Mouse (Mus musculus): ENCODE results near the gene Gpr153. TPM values are rescaled to one million over a fixed set of nuclear protein-coding genes. Genes with fewer than 3 reads are reported as not detected.

Gene Gpr153
- polyA plus RNA-seq, 1 experiment from 2014 or later = 0.58 TPM

GRCm38 (mm10) chr4:152250615-152251014 lies 23.4 kb upstream of the Gpr153 start:
- Histone ChIP-seq H3K4me1 (ENCODE audit: insufficient read depth) (no peaks in the 10 kb centered on the region), H3K27me3 (ENCODE audit: insufficient read depth, low read length) (no peaks in the 10 kb centered on the region), H3K9me3 (ENCODE audit: low read length) (no peaks in the 10 kb centered on the region), H3K36me3 (replicated peaks; ENCODE audit: insufficient read depth, low read length) (no peaks in the 10 kb centered on the region), H3K9ac (replicated peaks) (no peak overlapping the region), H3K4me3 (ENCODE audit: low read depth, low read length) (no peak overlapping the region), H3K4me2 (ENCODE audit: low read depth, low read length) (no peak overlapping the region), H3K27ac (ENCODE audit: low read depth) (no peak overlapping the region)
- no peak for ATAC-seq
- TF ChIP-seq EP300 (IDR thresholded peaks at IDR 0.05; ENCODE audit: low read depth) (no peak), CTCF (IDR thresholded peaks at IDR 0.05; ENCODE audit: low read depth) (no peak)
- no peak for DNase-seq
- WGBS (ENCODE audit: insufficient replicate concordance) = 79% methylated on average over 6 of the region's 6 CpGs

GRCm38 (mm10) chr4:152253183-152253759 lies 20.8 kb upstream of the Gpr153 start:
- TF ChIP-seq CTCF (IDR thresholded peaks at IDR 0.05; ENCODE audit: low read depth) = no peak
- no peak for TF ChIP-seq EP300 (IDR thresholded peaks at IDR 0.05; ENCODE audit: low read depth)
- DNase-seq (no peak), ATAC-seq (no peak)
- H3K4me2 ChIP-seq (ENCODE audit: low read depth, low read length) = no peak overlapping the region
- H3K9ac ChIP-seq (replicated peaks) = no peak overlapping the region
- H3K4me1 ChIP-seq (ENCODE audit: insufficient read depth) = peaks cover 4% of the 10 kb centered on the region; the same call in 1 of the 2 replicates
- no peaks in the 10 kb centered on the region for H3K9me3 ChIP-seq (ENCODE audit: low read length)
- 68% methylated on average over 9 of the region's 9 CpGs for WGBS (ENCODE audit: insufficient replicate concordance)
- no peaks in the 10 kb centered on the region for H3K27me3 ChIP-seq (ENCODE audit: insufficient read depth, low read length)
- H3K27ac ChIP-seq (ENCODE audit: low read depth) = no peak overlapping the region
- H3K36me3 ChIP-seq (replicated peaks; ENCODE audit: insufficient read depth, low read length) = no peaks in the 10 kb centered on the region
- H3K4me3 ChIP-seq (ENCODE audit: low read depth, low read length) = no peak overlapping the region

GRCm38 (mm10) chr4:152257070-152257469 lies 17.0 kb upstream of the Gpr153 start:
- DNase-seq (peak; percentile 70), ATAC-seq (peak; percentile 95)
- Histone ChIP-seq H3K4me2 (ENCODE audit: low read depth, low read length) (0 out of 2 replicates have a peak overlapping the region, but pooled peaks have one; percentile 29), H3K9me3 (ENCODE audit: low read length) (no peaks in the 10 kb centered on the region), H3K36me3 (replicated peaks; ENCODE audit: insufficient read depth, low read length) (0 out of 2 replicates have a peak, but pooled peaks cover 4% of the 10 kb centered on the region), H3K9ac (replicated peaks) (no peak overlapping the region), H3K4me1 (ENCODE audit: insufficient read depth) (peaks cover 4% of the 10 kb centered on the region; the same call in 1 of the 2 replicates), H3K27ac (ENCODE audit: low read depth) (peak overlapping the region; percentile 59; the same call in 1 of the 2 replicates), H3K4me3 (ENCODE audit: low read depth, low read length) (no peak overlapping the region), H3K27me3 (ENCODE audit: insufficient read depth, low read length) (no peaks in the 10 kb centered on the region)
- WGBS (ENCODE audit: insufficient replicate concordance) = 41% methylated on average over 6 of the region's 6 CpGs
- TF ChIP-seq EP300 (IDR thresholded peaks at IDR 0.05; ENCODE audit: low read depth) (peak; percentile 90), CTCF (IDR thresholded peaks at IDR 0.05; ENCODE audit: low read depth) (no peak)

- WGBS (ENCODE audit: insufficient replicate concordance) = 79% methylated on average over 8 of the region's 8 CpGs
- Histone ChIP-seq H3K9me3 (ENCODE audit: low read length) (no peaks in the 10 kb centered on the region), H3K4me2 (ENCODE audit: low read depth, low read length) (no peak overlapping the region), H3K9ac (replicated peaks) (no peak overlapping the region), H3K4me3 (ENCODE audit: low read depth, low read length) (no peak overlapping the region), H3K36me3 (replicated peaks; ENCODE audit: insufficient read depth, low read length) (0 out of 2 replicates have a peak, but pooled peaks cover 4% of the 10 kb centered on the region), H3K27me3 (ENCODE audit: insufficient read depth, low read length) (no peaks in the 10 kb centered on the region), H3K4me1 (ENCODE audit: insufficient read depth) (peaks cover 14% of the 10 kb centered on the region; the same call in 1 of the 2 replicates), H3K27ac (ENCODE audit: low read depth) (no peak overlapping the region)
- ATAC-seq = no peak
- TF ChIP-seq EP300 (IDR thresholded peaks at IDR 0.05; ENCODE audit: low read depth) = no peak
- no peak for TF ChIP-seq CTCF (IDR thresholded peaks at IDR 0.05; ENCODE audit: low read depth)
- no peak for DNase-seq
Observed at GRCm38 (mm10) chr4:152260451-152260850, 13.6 kb upstream of the Gpr153 start.

GRCm38 (mm10) chr4:152262187-152262586 lies 11.8 kb upstream of the Gpr153 start:
- peaks cover 14% of the 10 kb centered on the region; the same call in 1 of the 2 replicates for H3K4me1 ChIP-seq (ENCODE audit: insufficient read depth)
- H3K4me2 ChIP-seq (ENCODE audit: low read depth, low read length) = no peak overlapping the region
- 66% methylated on average over 9 of the region's 9 CpGs for WGBS (ENCODE audit: insufficient replicate concordance)
- ATAC-seq = no peak
- H3K4me3 ChIP-seq (ENCODE audit: low read depth, low read length) = no peak overlapping the region
- H3K27me3 ChIP-seq (ENCODE audit: insufficient read depth, low read length) = no peaks in the 10 kb centered on the region
- H3K36me3 ChIP-seq (replicated peaks; ENCODE audit: insufficient read depth, low read length) = 0 out of 2 replicates have a peak, but pooled peaks cover 4% of the 10 kb centered on the region
- TF ChIP-seq EP300 (IDR thresholded peaks at IDR 0.05; ENCODE audit: low read depth) (no peak), CTCF (IDR thresholded peaks at IDR 0.05; ENCODE audit: low read depth) (no peak)
- no peaks in the 10 kb centered on the region for H3K9me3 ChIP-seq (ENCODE audit: low read length)
- no peak overlapping the region for H3K9ac ChIP-seq (replicated peaks)
- DNase-seq = no peak
- H3K27ac ChIP-seq (ENCODE audit: low read depth) = no peak overlapping the region

GRCm38 (mm10) chr4:152263089-152263488 lies 10.9 kb upstream of the Gpr153 start:
- Histone ChIP-seq H3K9ac (replicated peaks) (no peak overlapping the region), H3K9me3 (ENCODE audit: low read length) (no peaks in the 10 kb centered on the region), H3K4me2 (ENCODE audit: low read depth, low read length) (peak overlapping the region; percentile 42), H3K27ac (ENCODE audit: low read depth) (peak overlapping the region; percentile 64; the same call in 1 of the 2 replicates), H3K36me3 (replicated peaks; ENCODE audit: insufficient read depth, low read length) (0 out of 2 replicates have a peak, but pooled peaks cover 4% of the 10 kb centered on the region), H3K4me3 (ENCODE audit: low read depth, low read length) (no peak overlapping the region), H3K27me3 (ENCODE audit: insufficient read depth, low read length) (no peaks in the 10 kb centered on the region), H3K4me1 (ENCODE audit: insufficient read depth) (peaks cover 10% of the 10 kb centered on the region; the same call in 1 of the 2 replicates)
- TF ChIP-seq EP300 (IDR thresholded peaks at IDR 0.05; ENCODE audit: low read depth) (no peak), CTCF (IDR thresholded peaks at IDR 0.05; ENCODE audit: low read depth) (peak; percentile 5; the same call in 1 of the 2 replicates)
- peak; percentile 63 for ATAC-seq
- WGBS (ENCODE audit: insufficient replicate concordance) = 62% methylated on average over 9 of the region's 9 CpGs
- no peak for DNase-seq
